Mouse (Mus musculus): ENCODE data around the gene Polr2h. TPM values are rescaled to one million over a fixed set of nuclear protein-coding genes. Genes with fewer than 3 reads are reported as not detected.

Gene Polr2h
- polyA plus RNA-seq, 1 experiment from 2014 or later = 148 TPM

GRCm38 (mm10) chr16:20703699-20704400 lies 13.6 kb upstream of the Polr2h start:
- H3K27ac ChIP-seq = no peak overlapping the region
- WGBS = 92% methylated on average over 6 of the region's 6 CpGs
- H3K9me3 ChIP-seq (replicated peaks) = no peaks in the 10 kb centered on the region
- H3K27me3 ChIP-seq (ENCODE audit: low read depth, poor library complexity, severe bottlenecking) = 0 out of 2 replicates have a peak, but pooled peaks cover under 1% of the 10 kb centered on the region
- no peak overlapping the region for H3K4me3 ChIP-seq
- peaks cover 56% of the 10 kb centered on the region for H3K36me3 ChIP-seq
- peaks cover 39% of the 10 kb centered on the region for H3K4me1 ChIP-seq
- no peak for DNase-seq (ENCODE audit: low spot score)

- no peaks in the 10 kb centered on the region for H3K27me3 ChIP-seq (ENCODE audit: low read depth, poor library complexity, severe bottlenecking)
- H3K4me1 ChIP-seq = peaks cover 22% of the 10 kb centered on the region
- 89% methylated on average over 3 of the region's 3 CpGs for WGBS
- no peak overlapping the region for H3K27ac ChIP-seq
- DNase-seq (ENCODE audit: low spot score) = no peak
- no peak overlapping the region for H3K4me3 ChIP-seq
- peaks cover 75% of the 10 kb centered on the region for H3K36me3 ChIP-seq
- H3K9me3 ChIP-seq (replicated peaks) = no peaks in the 10 kb centered on the region
Measured at GRCm38 (mm10) chr16:20705786-20706185, 11.7 kb upstream of the Polr2h start.

- no peak overlapping the region for H3K27ac ChIP-seq
Measured at GRCm38 (mm10) chr16:20706407-20707055, 10.9 kb upstream of the Polr2h start.

GRCm38 (mm10) chr16:20708220-20708938 lies 9.1 kb upstream of the Polr2h start:
- 93% methylated on average over 21 of the region's 21 CpGs for WGBS
- Histone ChIP-seq H3K36me3 (peaks cover 97% of the 10 kb centered on the region), H3K9me3 (replicated peaks) (no peaks in the 10 kb centered on the region), H3K27ac (0 out of 2 replicates have a peak overlapping the region, but pooled peaks have one; percentile 30), H3K27me3 (ENCODE audit: low read depth, poor library complexity, severe bottlenecking) (0 out of 2 replicates have a peak, but pooled peaks cover under 1% of the 10 kb centered on the region), H3K4me1 (0 out of 2 replicates have a peak, but pooled peaks cover under 1% of the 10 kb centered on the region), H3K4me3 (no peak overlapping the region)
- DNase-seq (ENCODE audit: low spot score) = no peak

More at GRCm38 (mm10) chr16:20706407-20707055, 10.9 kb upstream of the Polr2h start:
- H3K9me3 ChIP-seq (replicated peaks) = no peaks in the 10 kb centered on the region
- 91% methylated on average over 2 of the region's 2 CpGs for WGBS
- H3K4me1 ChIP-seq = peaks cover 16% of the 10 kb centered on the region
- peaks cover 83% of the 10 kb centered on the region for H3K36me3 ChIP-seq
- no peak for DNase-seq (ENCODE audit: low spot score)
- no peaks in the 10 kb centered on the region for H3K27me3 ChIP-seq (ENCODE audit: low read depth, poor library complexity, severe bottlenecking)
- no peak overlapping the region for H3K4me3 ChIP-seq

GRCm38 (mm10) chr16:20708939-20709734 lies 8.3 kb upstream of the Polr2h start:
- 0 out of 2 replicates have a peak overlapping the region, but pooled peaks have one; percentile 30 for H3K27ac ChIP-seq
- peaks cover 96% of the 10 kb centered on the region for H3K36me3 ChIP-seq
- peaks cover 9% of the 10 kb centered on the region for H3K4me1 ChIP-seq
- H3K4me3 ChIP-seq = no peak overlapping the region
- no peaks in the 10 kb centered on the region for H3K9me3 ChIP-seq (replicated peaks)
- DNase-seq (ENCODE audit: low spot score) = peak; percentile 88
- 75% methylated on average over 19 of the region's 19 CpGs for WGBS
- 0 out of 2 replicates have a peak, but pooled peaks cover 6% of the 10 kb centered on the region for H3K27me3 ChIP-seq (ENCODE audit: low read depth, poor library complexity, severe bottlenecking)

GRCm38 (mm10) chr16:20710370-20710769 lies 7.1 kb upstream of the Polr2h start:
- no peak overlapping the region for H3K27ac ChIP-seq
- no peak overlapping the region for H3K4me3 ChIP-seq
- peaks cover 85% of the 10 kb centered on the region for H3K36me3 ChIP-seq
- DNase-seq (ENCODE audit: low spot score) = no peak
- 96% methylated on average over 11 of the region's 11 CpGs for WGBS
- H3K9me3 ChIP-seq (replicated peaks) = no peaks in the 10 kb centered on the region
- peaks cover 21% of the 10 kb centered on the region for H3K4me1 ChIP-seq
- peaks cover 11% of the 10 kb centered on the region; the same call in 1 of the 2 replicates for H3K27me3 ChIP-seq (ENCODE audit: low read depth, poor library complexity, severe bottlenecking)

GRCm38 (mm10) chr16:20710810-20711209 lies 6.7 kb upstream of the Polr2h start:
- H3K4me3 ChIP-seq = no peak overlapping the region
- DNase-seq (ENCODE audit: low spot score) = no peak
- H3K9me3 ChIP-seq (replicated peaks) = no peaks in the 10 kb centered on the region
- H3K36me3 ChIP-seq = peaks cover 81% of the 10 kb centered on the region
- peaks cover 11% of the 10 kb centered on the region; the same call in 1 of the 2 replicates for H3K27me3 ChIP-seq (ENCODE audit: low read depth, poor library complexity, severe bottlenecking)
- 91% methylated on average over 4 of the region's 4 CpGs for WGBS
- peaks cover 25% of the 10 kb centered on the region for H3K4me1 ChIP-seq
- no peak overlapping the region for H3K27ac ChIP-seq

GRCm38 (mm10) chr16:20712190-20712589 lies 5.3 kb upstream of the Polr2h start:
- DNase-seq (ENCODE audit: low spot score) = no peak
- Histone ChIP-seq H3K4me3 (no peak overlapping the region), H3K4me1 (peaks cover 39% of the 10 kb centered on the region), H3K27me3 (ENCODE audit: low read depth, poor library complexity, severe bottlenecking) (peaks cover 11% of the 10 kb centered on the region; the same call in 1 of the 2 replicates), H3K9me3 (replicated peaks) (no peaks in the 10 kb centered on the region), H3K36me3 (peaks cover 67% of the 10 kb centered on the region), H3K27ac (no peak overlapping the region)
- WGBS = 81% methylated on average over 9 of the region's 9 CpGs

GRCm38 (mm10) chr16:20712889-20713288 lies 4.6 kb upstream of the Polr2h start:
- Histone ChIP-seq H3K36me3 (peaks cover 60% of the 10 kb centered on the region), H3K27ac (no peak overlapping the region), H3K27me3 (ENCODE audit: low read depth, poor library complexity, severe bottlenecking) (peaks cover 11% of the 10 kb centered on the region; the same call in 1 of the 2 replicates), H3K4me1 (peaks cover 44% of the 10 kb centered on the region), H3K4me3 (no peak overlapping the region), H3K9me3 (replicated peaks) (no peaks in the 10 kb centered on the region)
- 91% methylated on average over 7 of the region's 7 CpGs for WGBS
- no peak for DNase-seq (ENCODE audit: low spot score)

GRCm38 (mm10) chr16:20714307-20715080 lies 3.0 kb upstream of the Polr2h start:
- Histone ChIP-seq H3K4me1 (peaks cover 51% of the 10 kb centered on the region), H3K27ac (peak overlapping the region; percentile 91; the same call in 1 of the 2 replicates), H3K9me3 (replicated peaks) (no peaks in the 10 kb centered on the region), H3K36me3 (peaks cover 46% of the 10 kb centered on the region), H3K27me3 (ENCODE audit: low read depth, poor library complexity, severe bottlenecking) (peaks cover 11% of the 10 kb centered on the region; the same call in 1 of the 2 replicates), H3K4me3 (peak overlapping the region; percentile 73)
- WGBS = 42% methylated on average over 11 of the region's 11 CpGs
- DNase-seq (ENCODE audit: low spot score) = no peak

GRCm38 (mm10) chr16:20715161-20715560 lies 2.3 kb upstream of the Polr2h start:
- H3K4me3 ChIP-seq = peak overlapping the region; percentile 73
- H3K9me3 ChIP-seq (replicated peaks) = no peaks in the 10 kb centered on the region
- peaks cover 11% of the 10 kb centered on the region; the same call in 1 of the 2 replicates for H3K27me3 ChIP-seq (ENCODE audit: low read depth, poor library complexity, severe bottlenecking)
- peaks cover 46% of the 10 kb centered on the region for H3K36me3 ChIP-seq
- WGBS = 57% methylated on average over 2 of the region's 2 CpGs
- no peak for DNase-seq (ENCODE audit: low spot score)
- H3K4me1 ChIP-seq = peaks cover 51% of the 10 kb centered on the region
- peak overlapping the region; percentile 91 for H3K27ac ChIP-seq
